Mouse (Mus musculus) hindbrain, postnatal 0 days (tissue): Measurements from ENCODE around the gene Tmem37. TPM values are rescaled to one million over a fixed set of nuclear protein-coding genes. Genes with fewer than 3 reads are reported as not detected.

Experiments used
- ATAC-seq: fragments of 200-750 bp; cut with Nextera tagmentation; 2 replicates; pipeline ENCODE4 v1.8.0; 2017; ENCODE audit warnings: mild to moderate bottlenecking, moderate TSS enrichment, moderate library complexity
- DNase-seq: peaks from one replicate; pipeline ENCODE4 v3.0.0-alpha.2; 2015; ENCODE audit warnings: low spot score
- H3K27ac ChIP-seq: fragments of 300-500 bp; sonication (generic); 2 replicates; pipeline ENCODE4 v1.5.1; 2014; ENCODE audit warnings: mild to moderate bottlenecking
- H3K27me3 ChIP-seq: fragments of 300-500 bp; sonication (generic); 2 replicates; pipeline ENCODE4 v1.6.1; 2014; ENCODE audit warnings: low read length, mixed read lengths; ENCODE audit not compliant: insufficient read depth
- H3K36me3 ChIP-seq: fragments of 300-500 bp; sonication (generic); 2 replicates; pipeline ENCODE4 v1.6.1; 2014; ENCODE audit warnings: low read length, mixed read lengths; ENCODE audit not compliant: insufficient read depth
- H3K4me1 ChIP-seq: fragments of 300-500 bp; sonication (generic); 2 replicates; pipeline ENCODE4 v1.6.1; 2014; ENCODE audit warnings: antibody characterized with exemption, low read length, mixed read lengths; ENCODE audit not compliant: insufficient read depth
- H3K4me2 ChIP-seq: fragments of 300-500 bp; sonication (generic); 2 replicates; pipeline ENCODE4 v1.6.1; 2014; ENCODE audit warnings: low read depth, mild to moderate bottlenecking, low read length, moderate library complexity, mixed read lengths
- H3K4me3 ChIP-seq: fragments of 300-500 bp; sonication (generic); 2 replicates; pipeline ENCODE4 v1.5.1; 2014; ENCODE audit warnings: low read length
- H3K9ac ChIP-seq: fragments of 300-500 bp; sonication (generic); replicated peaks from 2 replicates; pipeline ENCODE4 v1.6.1; 2014; ENCODE audit warnings: mild to moderate bottlenecking, low read length, moderate library complexity, mixed read lengths
- H3K9me3 ChIP-seq: fragments of 300-500 bp; sonication (generic); 2 replicates; pipeline ENCODE4 v1.6.1; 2016; ENCODE audit warnings: low read length, mixed read lengths
- CTCF ChIP-seq: IDR thresholded peaks from 2 replicates; pipeline ENCODE4 v1.5.1; 2016; ENCODE audit warnings: antibody characterized with exemption, control low read depth, low read depth
- WGBS: fragments of 180-500 bp; shearing (Covaris S2); extraction: QIAGEN DNeasy Blood & Tissue Kit; methylation state at CpG from one replicate; pipeline ENCODE4 v1.1.7; 2014; 5-methylcytosine and 5-hydroxymethylcytosine counted together
- polyA plus RNA-seq: library from polyadenylated mRNA; unstranded; fragments of >200 nt; fragmentation: Nextera tagmentation; extraction: Ambion mirVana; gene quantifications from 2 replicates; pipeline ENCODE4 v1.2.1, GENCODE M21; 2015
- total RNA-seq: library from RNA; depleted of rRNA; stranded (reverse); fragments of >200 nt; gene quantifications from 2 replicates; pipeline ENCODE4 v1.2.3, GENCODE M21; 2014; rRNA removed

Gene Tmem37
- total and polyA plus RNA-seq, 2 experiments from 2014 or later = 2.9 to 9.1 TPM

DNA sequence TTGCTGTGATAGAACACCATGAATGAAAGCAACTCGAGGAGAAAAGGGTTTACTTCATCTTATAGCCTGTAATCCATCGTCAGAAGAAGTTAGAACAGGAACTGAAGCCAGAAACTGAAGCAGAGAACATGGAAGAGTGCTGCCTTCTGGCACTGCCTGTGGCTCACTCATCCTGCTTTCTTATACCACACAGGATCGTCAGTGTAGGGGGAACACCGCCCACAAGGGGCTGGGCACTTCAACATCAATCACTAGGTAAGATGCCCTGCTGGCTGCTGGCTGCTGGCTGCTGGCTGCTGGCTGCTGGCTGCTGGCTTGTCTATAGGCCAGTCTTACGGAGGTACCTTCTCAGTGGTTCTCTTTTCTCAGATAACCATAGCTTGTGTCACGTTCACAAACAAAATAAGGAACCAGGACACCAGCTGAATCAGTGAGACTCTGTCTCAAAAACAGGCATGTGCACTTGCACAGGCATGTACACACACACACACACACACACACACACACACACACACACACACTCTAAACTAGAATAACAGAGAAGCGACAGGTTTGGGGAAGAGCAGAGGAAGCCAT is 53.5 kb downstream of the Tmem37 start:
- no peak overlapping the region for H3K4me2 ChIP-seq
- no peaks in the 10 kb centered on the region for H3K4me1 ChIP-seq
- 80% methylated on average over 7 of the region's 7 CpGs for WGBS
- no peak for TF ChIP-seq CTCF
- DNase-seq = no peak
- no peaks in the 10 kb centered on the region for H3K36me3 ChIP-seq
- no peak overlapping the region for H3K27ac ChIP-seq
- H3K9ac ChIP-seq = no peak overlapping the region
- no peak overlapping the region for H3K4me3 ChIP-seq
- ATAC-seq = no peak
- no peaks in the 10 kb centered on the region for H3K9me3 ChIP-seq
- H3K27me3 ChIP-seq = no peaks in the 10 kb centered on the region

DNA sequence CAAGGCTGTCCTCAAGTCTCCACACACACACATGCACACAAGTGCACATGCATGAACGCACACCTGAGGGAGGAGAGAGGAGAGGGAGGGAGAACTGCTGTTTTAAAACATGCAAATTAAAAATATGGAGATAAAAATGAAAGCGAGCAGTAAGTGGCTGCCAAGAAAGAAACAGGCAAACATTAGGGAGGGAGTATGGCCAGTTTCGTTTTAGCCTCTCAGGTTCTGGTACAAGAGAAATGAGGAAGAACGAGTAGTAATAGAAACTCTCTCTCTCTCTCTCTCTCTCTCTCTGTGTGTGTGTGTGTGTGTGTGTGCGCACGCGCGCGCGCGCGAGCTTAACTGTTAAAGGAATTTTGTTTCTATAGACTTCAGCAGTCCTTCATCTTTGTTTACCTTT is 54.4 kb downstream of the Tmem37 start:
- Histone ChIP-seq H3K27ac (no peak overlapping the region), H3K36me3 (no peaks in the 10 kb centered on the region), H3K9ac (no peak overlapping the region), H3K4me1 (no peaks in the 10 kb centered on the region), H3K4me3 (no peak overlapping the region), H3K4me2 (no peak overlapping the region), H3K27me3 (no peaks in the 10 kb centered on the region), H3K9me3 (no peaks in the 10 kb centered on the region)
- WGBS = 92% methylated on average over 12 of the region's 12 CpGs
- no peak for DNase-seq
- ATAC-seq = no peak
- TF ChIP-seq CTCF = no peak

DNA sequence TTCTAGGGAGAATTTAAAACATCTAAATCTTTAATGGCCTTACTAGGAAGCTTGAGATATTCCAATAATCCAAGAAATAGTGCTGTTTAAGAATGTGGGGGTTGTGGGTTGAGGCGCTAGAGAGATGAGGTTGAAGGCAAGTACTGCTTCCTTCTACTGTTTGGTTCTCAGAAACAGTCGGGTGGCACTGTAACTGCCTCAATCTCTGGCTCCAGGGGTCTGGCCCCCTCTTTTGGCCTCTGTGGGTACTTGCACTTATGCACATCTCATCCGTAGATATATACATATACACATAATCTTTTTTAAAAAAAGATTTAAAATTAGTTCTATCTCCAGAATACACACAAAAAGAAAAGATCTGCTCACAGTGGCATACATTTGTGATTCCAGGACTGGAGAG is 55.0 kb downstream of the Tmem37 start:
- 61% methylated on average over 3 of the region's 3 CpGs for WGBS
- Histone ChIP-seq H3K4me2 (no peak overlapping the region), H3K27me3 (no peaks in the 10 kb centered on the region), H3K27ac (no peak overlapping the region), H3K36me3 (no peaks in the 10 kb centered on the region), H3K4me1 (no peaks in the 10 kb centered on the region), H3K9me3 (no peaks in the 10 kb centered on the region), H3K9ac (no peak overlapping the region), H3K4me3 (no peak overlapping the region)
- no peak for TF ChIP-seq CTCF
- no peak for ATAC-seq
- no peak for DNase-seq

Other genes starting within 250 kb of the Tmem37 start
- 30.3 and 36.4 TPM in 2 replicates for gene Ptpn4, start 236.5 kb downstream of the Tmem37 start, total RNA-seq
- gene Ptpn4, start 236.5 kb downstream of the Tmem37 start, polyA plus RNA-seq = 7.3 and 7.6 TPM in 2 replicates
- 6.8 and 10.8 TPM in 2 replicates for gene Tmem177, start 160.9 kb downstream of the Tmem37 start, total RNA-seq
- 4.2 and 4.5 TPM in 2 replicates for gene Tmem177, start 160.9 kb downstream of the Tmem37 start, polyA plus RNA-seq
- gene Cfap221, start 76.8 kb downstream of the Tmem37 start, total RNA-seq = 1.9 TPM in 1 of 2 replicates, not detected in the other
- gene Cfap221, start 76.8 kb downstream of the Tmem37 start, polyA plus RNA-seq = 0.25 and 0.29 TPM in 2 replicates
- 1.9 and 2.0 TPM in 2 replicates for gene Sctr, start 67.2 kb downstream of the Tmem37 start, total RNA-seq
- gene Sctr, start 67.2 kb downstream of the Tmem37 start, polyA plus RNA-seq = 0.93 and 1.2 TPM in 2 replicates
- gene Dbi, start 47.0 kb upstream of the Tmem37 start, total RNA-seq = 529 and 602 TPM in 2 replicates
- gene Dbi, start 47.0 kb upstream of the Tmem37 start, polyA plus RNA-seq = 2,773 and 3,206 TPM in 2 replicates
- gene 3110009E18Rik, start 47.1 kb upstream of the Tmem37 start, total RNA-seq = 2.2 and 2.5 TPM in 2 replicates
- 10.7 and 15.2 TPM in 2 replicates for gene 3110009E18Rik, start 47.1 kb upstream of the Tmem37 start, polyA plus RNA-seq
- 5.2 and 7.8 TPM in 2 replicates for gene Steap3, start 198.6 kb upstream of the Tmem37 start, total RNA-seq
- 4.3 and 4.8 TPM in 2 replicates for gene Steap3, start 198.6 kb upstream of the Tmem37 start, polyA plus RNA-seq